Mouse (Mus musculus) erythroid progenitor cell, adult 5-6 weeks (primary cell): ENCODE measurements around the gene Wdr93. TPM values are rescaled to one million over a fixed set of nuclear protein-coding genes. Genes with fewer than 3 reads are reported as not detected.
"Not testable (repeated sequence)": the region's sequence is repeated elsewhere in the genome, so short reads cannot be mapped to it uniquely, and the experiment has no call there.

Experiments used
- ATAC-seq: replicated peaks from 2 replicates; pipeline ENCODE4 v1.8.0; 2016; ENCODE audit warnings: moderate number of reproducible peaks, mild to moderate bottlenecking, moderate TSS enrichment, inconsistent platforms; ENCODE audit not compliant: poor library complexity, low FRiP score, severe bottlenecking
- total RNA-seq, 2 experiments: library from RNA; stranded (forward) in 1 of 2; stranded (reverse) in 1 of 2; fragments of 150-400 nt in 1 of 2; fragments of 186-747, 209-891 nt in 1 of 2; gene quantifications; 2 replicates each; pipeline versions ENCODE4 v1.2.3 to v1.2.4; 2015 to 2017; ENCODE audit warnings: low replicate concordance in 2 of 2

Gene Wdr93
- total RNA-seq, 2 experiments from 2014 or later, result not detected

DNA sequence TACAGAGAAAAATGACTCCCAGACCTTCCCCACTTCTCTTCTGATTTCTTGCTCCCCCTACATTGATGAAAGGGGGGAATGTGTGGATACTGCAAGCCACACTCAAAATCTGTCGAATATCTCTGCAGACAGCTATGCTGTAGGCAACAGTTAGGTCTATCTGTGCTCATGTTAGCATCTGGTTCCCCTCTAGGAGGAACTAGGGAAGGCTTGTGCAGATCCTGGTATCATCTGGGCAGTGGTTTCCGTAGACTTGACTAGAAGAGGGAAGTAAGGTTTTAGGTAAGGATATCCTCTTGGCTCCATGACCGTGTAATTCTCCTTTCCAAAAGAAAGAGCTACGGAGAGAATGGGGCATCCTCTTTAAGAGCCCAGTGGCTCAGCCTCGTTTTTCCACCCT lies 1.6 kb downstream of the Wdr93 start:
- no peak for ATAC-seq

DNA sequence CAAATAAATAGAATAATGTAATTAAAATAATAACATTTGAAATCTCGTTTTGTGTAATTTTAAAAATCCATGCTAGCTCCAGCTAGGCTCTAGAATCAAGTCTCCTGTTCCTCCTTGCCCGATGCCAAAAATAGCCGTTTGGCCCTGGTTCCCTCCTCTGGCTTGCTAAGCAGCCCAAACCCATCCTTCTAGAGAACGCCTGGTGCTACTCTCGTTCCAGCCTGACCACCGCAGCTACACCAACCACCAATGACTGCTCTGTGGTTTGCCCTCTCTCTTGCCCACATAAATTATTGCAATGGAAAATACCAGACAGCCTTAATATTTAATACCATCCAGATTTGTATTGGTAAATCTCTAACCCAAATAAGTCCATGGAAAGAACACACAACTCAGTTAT lies 4.7 kb downstream of the Wdr93 start:
- ATAC-seq, result no peak

DNA sequence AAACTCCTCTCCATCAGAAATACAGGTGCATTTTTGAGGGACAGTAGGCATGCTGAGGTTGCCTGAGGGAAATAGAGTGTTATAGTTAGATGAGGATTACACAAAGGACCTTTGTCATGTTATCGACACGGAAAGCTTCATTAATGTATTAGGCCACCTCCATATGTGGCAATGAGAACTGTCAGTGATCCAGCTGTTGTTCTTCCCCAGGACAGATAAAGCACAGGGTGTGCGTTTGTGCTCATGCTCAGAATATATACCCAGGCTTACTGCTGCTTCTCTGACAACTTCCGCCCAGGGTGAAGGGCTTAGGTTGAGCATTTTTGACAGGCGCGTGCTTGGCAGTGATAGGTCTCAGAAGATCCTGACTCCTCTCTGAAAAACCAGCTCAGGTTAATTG lies 6.5 kb downstream of the Wdr93 start:
- no peak for ATAC-seq

DNA sequence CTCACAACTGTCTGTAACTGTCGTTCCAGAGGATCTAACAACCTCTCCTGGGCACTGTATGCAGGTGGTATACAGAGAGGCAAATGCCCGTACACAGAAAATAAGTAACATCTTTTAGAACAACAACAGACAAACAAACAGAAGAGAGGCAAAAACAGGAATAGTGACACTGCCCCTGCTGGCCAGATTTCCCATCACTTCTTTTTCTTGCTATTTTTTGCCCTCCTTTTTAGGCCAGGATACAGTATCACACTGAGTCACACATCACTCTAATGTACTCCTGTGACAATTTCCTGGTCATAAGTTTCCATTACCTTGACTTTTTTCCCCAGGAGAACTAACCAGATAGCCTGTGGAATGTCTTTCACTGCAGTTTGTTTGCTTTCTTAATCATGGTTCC lies 13.4 kb downstream of the Wdr93 start:
- ATAC-seq, result no peak

DNA sequence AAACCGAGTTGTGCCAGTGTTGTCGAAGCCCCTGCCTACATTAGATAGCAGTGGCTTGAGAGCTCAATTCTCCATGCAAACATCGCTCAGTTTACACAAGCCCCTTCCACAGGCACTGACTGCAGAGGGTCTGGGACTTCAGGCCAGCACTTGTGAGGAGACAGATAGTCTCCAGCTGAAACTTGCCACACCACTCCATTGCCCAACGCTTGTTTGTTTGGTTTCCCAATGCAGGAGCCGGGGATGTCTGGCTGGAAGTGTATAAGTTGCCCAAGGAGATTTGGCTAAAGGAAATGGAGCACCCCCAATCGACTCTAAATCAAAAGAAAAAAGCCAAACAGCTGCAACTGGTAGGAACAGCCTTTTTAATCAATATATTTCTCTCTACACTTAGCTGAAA lies 15.2 kb downstream of the Wdr93 start:
- no peak for ATAC-seq

DNA sequence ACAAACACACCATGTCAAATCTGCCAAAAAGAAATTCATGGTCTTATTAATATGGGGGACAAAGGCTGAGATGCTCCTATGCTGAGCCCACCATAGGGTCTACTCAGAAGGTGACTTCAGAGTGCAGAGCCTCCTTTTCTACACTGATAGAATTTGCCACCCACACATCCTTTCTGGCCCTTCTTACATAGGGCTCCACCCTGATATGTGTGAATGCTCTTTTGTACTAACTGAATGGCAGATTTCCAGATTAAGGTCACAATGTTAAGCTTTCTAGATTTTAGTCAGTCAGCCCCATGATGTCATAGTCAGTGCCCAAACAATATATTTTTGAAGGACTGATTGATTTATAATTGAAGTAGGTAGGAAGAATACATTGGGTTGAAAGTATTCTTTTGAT lies 16.8 kb downstream of the Wdr93 start:
- ATAC-seq, result no peak

DNA sequence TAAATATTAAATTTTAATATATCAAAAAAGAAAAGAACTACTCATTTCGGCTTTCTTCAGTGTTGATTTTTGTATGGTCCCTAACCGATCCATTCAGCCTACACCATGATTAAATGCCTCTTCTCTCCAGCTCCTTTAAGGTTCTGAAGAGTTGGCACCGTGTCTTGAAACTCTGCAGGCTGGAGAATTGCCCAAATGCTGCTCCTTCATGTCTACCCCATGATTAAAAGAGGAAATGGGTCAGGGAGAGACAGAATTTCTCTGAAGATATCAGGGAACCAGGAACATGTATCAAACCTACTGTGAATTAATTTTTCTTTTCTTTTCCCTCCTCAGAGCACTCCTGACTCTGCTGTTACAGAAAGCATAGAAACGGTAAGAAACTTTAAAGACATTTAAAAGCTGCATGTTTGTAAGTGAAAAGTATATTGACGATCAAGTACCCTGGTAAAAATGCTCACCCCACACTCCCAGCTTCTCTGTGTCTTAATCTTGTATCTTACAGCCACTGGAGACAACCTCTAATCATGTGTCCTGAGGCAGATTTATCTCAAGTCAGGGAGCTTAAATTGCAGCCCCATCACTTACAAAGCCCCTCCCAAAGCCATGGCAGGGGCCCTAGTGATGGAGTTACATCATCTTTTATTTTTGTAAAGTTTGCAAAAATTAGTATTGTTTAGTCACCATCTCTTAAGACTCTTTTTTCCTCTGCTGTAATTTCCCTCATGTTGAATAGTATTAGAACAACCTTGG lies 18.3 kb downstream of the Wdr93 start:
- no peak for ATAC-seq

DNA sequence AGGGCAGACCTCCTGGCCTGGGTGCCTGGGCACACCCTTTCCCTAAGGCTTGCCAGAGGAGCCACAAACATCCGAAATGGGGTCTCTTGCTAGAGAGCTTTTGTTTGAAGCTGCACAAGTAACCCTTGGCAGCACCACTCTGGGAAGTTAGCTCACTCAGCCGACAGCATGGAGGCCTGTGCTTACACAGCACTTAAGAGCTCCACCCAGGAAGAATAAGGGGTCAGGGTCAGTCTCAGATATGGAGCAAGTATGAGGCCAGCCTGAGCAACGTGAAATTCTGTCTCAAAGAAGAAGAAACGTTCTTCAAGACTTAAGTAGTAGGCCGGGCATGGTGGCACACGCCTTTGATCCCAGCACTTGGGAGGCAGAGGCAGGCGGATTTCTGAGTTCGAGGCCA lies 19.1 kb downstream of the Wdr93 start:
- no peak for ATAC-seq

DNA sequence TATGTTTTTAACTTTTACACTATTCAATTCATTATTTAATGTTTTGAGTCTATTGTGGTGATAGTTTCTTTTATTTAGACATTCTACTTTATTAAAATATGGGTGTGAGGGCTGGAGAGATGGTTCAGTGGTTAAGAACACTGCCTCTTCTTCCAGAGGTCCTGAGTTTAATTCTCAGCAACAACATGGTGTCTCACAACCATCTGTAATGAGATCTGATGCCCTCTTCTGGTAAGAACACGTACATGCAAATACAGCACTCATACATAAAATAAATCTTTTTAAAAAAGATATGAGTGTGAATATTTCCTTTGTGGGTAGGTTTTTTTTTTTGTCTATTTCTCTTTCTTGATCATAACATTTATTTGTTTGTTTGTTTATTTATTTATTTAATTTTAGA lies 23.0 kb downstream of the Wdr93 start:
- no peak for ATAC-seq

DNA sequence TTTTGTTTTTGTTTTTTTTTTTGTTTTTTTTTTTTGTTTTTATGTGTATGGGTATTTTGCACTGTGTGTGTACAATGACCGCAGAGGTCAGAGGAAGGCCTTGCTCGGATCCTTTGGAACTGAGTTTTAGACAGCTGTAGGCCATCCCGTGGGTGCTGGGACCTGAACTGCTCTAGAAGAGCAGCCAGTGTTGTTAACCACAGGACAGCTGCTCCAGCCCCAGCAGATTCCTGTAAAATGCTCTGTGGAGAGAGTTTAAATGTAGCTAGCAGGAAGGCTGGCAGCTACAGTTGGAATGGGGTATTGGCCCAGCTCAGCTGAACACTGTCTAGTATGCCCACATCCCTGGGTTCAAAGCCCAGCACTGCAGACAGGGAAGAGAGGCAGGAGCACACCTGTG lies 26.7 kb downstream of the Wdr93 start:
- no peak for ATAC-seq

DNA sequence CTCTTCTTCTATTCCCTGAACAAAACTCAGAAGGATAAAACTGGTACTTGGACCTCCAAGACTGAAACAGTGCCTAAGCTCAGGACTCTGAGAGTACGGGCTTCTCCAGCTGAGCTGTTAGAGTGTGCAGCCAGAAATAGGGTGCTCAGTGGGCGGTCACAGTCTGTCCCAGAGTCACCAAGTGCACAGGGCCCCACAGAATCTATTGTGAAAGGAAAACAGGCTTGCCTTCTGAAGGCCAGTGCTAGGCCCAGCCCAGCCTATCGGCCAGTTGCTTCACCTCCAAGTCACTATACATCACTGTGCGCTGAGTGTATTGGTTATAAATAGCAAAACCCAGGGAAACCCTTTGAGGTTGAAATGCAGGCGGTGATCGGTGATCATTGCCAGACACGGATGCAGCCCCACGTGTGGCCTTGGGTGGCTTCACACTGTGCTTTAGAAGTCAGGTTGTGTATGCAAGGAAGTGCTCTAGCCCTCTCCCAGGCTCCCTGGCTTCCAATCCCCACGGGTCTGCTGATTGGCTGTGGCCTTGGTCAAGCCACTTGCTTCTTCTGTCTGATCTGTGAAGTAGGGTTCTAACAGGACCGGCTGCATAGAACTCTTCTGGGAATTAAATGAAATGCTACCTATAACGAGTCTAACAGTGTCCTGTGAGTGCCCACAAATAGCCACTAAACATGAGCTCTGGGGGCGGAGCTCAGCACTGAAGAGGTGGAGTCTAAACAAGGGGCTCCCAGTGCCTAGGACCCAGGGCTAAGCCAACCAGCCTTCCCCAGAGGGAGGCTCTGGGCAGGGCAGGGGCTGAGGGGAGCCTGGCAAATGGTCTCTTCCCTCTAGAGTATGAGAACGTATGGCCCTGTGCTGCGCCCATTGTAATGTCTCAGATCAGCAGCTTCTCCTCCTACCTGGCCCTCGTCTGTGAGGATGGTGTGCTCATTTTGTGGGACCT lies 28.9 kb downstream of the Wdr93 start:
- no peak for ATAC-seq

DNA sequence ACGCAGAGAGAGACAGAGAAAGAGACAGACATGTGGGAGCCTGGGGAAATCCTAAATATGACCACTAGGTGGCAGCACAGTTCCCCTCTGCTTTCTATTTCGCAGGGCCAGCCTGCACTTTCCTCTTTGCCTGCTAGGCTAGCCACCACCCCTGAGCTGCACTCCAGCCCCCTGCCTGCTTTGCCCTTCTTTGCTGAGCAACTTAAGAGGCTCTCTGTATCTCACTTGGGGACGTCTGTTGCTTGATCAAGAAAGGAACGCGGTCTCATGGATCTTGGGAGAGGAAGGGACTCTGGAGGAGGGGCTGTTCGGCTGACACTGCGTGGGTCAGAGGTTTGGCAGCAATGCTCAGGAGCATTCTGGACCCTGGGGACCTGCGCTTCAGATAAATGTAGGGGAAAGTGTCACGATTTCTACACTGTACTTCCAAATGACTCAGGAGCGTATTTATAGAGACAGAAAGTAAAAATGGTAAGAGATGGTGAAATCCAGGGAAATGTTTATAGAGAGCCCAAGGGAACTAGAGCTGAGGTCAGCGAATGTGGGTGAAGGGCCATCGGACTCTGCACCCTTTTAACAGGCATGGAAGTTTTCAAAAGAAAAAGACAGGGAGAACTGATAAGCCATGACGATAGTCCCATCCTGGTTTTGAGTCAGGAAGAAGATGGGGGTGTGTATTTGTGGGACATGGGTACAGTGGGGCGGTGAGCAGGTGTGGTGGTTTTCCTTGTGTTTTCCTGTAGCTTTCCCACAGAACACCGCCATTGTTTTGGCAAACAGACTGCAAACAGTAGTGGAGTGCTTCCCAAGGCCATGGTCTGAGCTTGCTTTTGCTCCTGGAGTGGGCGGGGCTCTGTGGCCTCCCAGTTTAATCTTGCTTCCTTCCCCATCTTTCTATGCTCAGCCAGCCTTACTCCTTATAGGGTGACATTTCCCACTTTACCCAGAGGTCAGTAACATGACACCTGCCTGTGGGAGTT lies 38.0 kb downstream of the Wdr93 start:
- ATAC-seq, result 0 out of 2 replicates have a peak, but pooled peaks have one; percentile 62

DNA sequence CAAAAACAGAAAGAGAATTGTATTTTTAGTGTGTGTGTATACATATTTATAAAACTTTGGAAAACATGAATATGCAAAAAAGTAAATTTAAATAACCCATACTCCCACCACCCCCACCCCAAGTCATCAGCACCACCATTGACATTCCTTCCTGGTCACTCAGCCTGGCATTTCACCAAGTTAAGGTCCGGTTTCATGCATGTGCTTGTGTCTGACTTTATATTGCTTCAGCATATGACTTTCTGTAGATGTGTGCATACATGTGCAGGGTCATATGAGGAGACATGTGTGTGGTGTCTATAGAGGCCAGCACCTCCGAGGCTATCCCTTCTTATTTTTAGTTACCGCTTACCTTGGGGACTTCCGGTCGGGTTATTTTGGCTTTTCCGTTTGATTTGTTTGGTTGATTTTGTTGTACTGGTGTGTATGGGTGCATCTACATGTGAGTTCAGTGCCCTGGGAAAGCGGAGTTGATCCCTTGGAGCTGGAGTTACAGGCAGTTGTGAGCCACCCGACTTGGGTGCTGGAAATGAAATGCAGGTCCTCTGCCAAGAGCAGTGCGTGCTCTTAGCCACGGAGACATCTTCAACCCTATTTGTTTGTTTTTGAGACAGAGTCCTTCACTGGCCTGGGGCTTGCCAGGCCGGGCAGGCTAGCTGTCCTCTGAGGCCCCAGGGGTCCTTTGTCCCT lies 39.0 kb downstream of the Wdr93 start:
- ATAC-seq, result no peak

DNA sequence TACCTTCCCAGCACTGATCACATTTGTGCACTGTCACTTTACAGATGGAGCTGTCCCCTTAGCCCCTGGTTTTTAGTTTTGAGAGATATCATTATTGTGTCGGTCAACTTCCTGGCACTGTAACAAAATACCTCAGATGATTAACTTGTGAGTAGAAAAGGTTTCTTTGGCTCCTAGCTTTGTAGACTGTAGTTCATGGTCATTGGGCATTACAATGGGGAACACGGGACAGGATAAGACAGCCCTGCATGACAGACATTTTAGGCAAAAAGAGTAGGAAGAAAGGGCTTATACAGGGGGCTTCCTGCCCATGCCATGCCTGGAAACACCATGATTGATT lies 39.5 kb downstream of the Wdr93 start:
- ATAC-seq, result no peak

DNA sequence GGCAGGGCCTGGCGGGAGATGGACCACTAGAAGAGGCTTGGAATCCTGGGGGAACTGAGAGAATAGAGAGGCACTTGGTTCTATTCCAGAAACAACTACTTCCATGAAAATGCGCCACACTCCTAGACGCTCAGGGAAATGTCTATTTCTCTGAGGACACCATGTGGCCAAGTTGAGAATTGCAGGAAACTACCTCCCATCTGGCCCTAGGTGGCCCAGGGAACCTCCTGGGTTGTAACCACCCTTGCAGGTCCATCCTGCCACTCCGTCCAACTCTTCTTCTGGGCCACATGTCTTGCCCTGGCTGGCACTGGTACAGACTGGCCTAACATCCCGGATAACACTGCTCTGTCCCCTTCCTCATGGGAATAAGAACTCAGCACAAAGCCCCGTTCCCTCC lies 43.3 kb downstream of the Wdr93 start:
- ATAC-seq, result peak; percentile 66; the same call in 1 of the 2 replicates

DNA sequence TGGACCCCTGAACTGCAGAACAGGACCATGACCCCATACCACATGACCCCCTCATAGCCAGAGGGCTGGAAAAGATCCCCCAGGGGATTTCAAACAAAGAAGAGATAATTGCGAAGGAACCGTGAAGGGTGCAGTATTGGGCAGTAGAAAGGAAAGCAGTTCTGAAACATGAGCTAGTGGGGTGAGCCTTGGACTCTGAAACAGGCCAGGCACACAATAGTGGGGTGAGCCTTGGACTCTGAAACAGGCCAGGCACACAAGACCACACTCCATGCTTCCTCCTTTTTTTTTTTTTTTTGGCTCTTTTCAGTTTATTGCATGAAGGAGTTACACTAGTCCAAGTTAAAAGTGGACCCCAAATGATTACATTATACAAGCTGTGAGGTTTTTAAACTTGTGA lies 46.8 kb downstream of the Wdr93 start:
- ATAC-seq, result not testable (repeated sequence)

DNA sequence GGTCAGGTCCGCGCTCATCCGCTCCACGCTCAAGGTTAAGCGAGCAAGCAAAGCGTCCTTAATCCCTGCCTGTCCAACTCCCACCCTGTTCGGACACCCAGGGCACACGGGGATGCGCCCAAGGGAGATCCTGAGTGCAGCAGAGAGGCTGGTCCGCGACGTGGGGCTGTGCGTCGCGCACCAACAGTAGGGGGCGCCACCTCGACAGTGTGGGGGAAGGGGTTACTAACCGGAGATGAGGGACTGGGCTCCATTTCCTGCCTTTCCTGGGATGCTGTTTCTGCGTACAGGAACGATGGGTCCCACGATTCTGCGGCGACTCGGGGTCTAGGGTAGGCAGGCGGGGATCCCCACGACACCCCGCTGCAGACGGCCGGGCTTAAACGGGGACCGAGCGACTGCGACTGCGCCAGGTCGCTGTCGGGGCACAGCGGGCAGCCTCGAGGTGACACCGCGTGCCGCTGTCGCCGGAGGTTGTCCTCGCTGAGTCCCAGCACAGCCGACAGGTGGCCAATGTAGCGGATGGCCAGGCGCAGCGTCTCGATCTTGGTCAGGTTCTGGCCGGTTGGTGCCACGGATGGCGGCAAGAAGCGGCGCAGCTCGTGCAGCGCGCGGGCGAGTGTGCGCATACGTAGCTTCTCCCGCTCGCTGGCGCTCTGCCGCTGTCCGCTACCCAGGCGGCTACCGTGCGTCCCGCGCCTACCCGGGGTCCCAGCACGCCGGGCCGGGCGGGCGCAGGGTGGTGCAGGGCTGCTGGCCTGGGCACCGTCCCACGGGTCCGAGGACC lies 49.9 kb downstream of the Wdr93 start:
- ATAC-seq, result no peak

DNA sequence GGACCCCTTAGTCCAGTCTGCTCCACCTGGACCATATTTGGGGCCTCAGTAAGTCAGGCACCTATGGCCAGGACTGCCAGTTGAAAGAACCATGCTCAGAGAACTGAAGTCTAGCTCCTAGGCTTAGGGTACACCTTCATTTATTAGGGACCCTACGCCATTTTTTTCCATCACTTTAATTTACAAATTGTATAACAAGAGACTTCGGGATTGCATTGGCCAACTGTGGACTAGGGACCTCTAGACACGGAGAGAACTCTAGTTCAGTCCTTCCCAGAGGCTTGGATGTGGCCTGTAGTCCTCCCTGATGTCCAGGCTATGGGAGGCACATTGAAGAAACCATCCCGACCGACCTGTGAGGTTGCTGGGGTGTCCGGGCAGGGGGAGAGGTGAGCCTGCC lies 50.7 kb downstream of the Wdr93 start, which contains the start of gene Mesp1:
Mesp1 (minus strand) TSS at position 101 of the 400 bp plus-strand sequence.
- ATAC-seq, result no peak

DNA sequence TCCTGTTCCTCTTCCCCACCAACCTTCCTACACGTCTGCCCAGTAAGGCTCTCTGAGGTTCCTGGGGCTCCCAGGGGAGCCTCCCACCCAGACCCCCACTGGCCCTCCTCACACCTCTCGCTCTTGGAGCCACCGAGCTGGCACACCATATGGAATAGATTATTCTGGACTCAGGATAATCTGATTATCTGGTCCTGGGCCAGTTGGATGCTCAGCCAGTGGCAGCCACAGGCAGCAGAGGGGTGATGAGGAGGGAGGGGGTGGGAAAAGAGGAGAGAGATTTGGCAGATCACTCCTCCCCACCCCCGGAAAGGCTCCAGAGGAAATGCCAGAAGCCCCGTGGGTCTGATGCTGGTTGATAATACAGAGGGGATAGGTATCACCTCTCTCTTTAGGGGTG lies 55.6 kb downstream of the Wdr93 start:
- ATAC-seq, result no peak
